Mouse (Mus musculus) liver, embryonic 13.5 days (tissue): ENCODE results near the gene Slc3a1. TPM values are rescaled to one million over a fixed set of nuclear protein-coding genes. Genes with fewer than 3 reads are reported as not detected.

Experiments
- ATAC-seq: fragments of 200-750 bp; cut with Nextera tagmentation; 2 replicates; pipeline ENCODE4 v1.8.0; 2017; ENCODE audit warnings: low read depth, mild to moderate bottlenecking, moderate number of reproducible peaks, moderate library complexity
- DNase-seq: peaks from one replicate; pipeline ENCODE4 v3.0.0; 2022
- H3K27ac ChIP-seq: fragments of 300-500 bp; sonication (generic); 2 replicates; pipeline ENCODE4 v1.5.1; 2015; ENCODE audit warnings: moderate library complexity, mild to moderate bottlenecking, inconsistent platforms
- H3K27me3 ChIP-seq: fragments of 300-500 bp; sonication (generic); 2 replicates; pipeline ENCODE4 v1.6.1; 2015; ENCODE audit warnings: mild to moderate bottlenecking, inconsistent platforms
- H3K36me3 ChIP-seq: fragments of 300-500 bp; sonication (generic); 2 replicates; pipeline ENCODE4 v1.6.1; 2015; ENCODE audit warnings: mild to moderate bottlenecking, inconsistent platforms
- H3K4me1 ChIP-seq: fragments of 300-500 bp; sonication (generic); replicated peaks from 2 replicates; pipeline ENCODE4 v1.6.1; 2015; ENCODE audit warnings: inconsistent platforms
- H3K4me2 ChIP-seq: fragments of 300-500 bp; sonication (generic); 2 replicates; pipeline ENCODE4 v1.6.1; 2015; ENCODE audit warnings: inconsistent platforms, mild to moderate bottlenecking, moderate library complexity
- H3K4me3 ChIP-seq: fragments of 300-500 bp; sonication (generic); replicated peaks from 2 replicates; pipeline ENCODE4 v1.5.1; 2015; ENCODE audit warnings: mild to moderate bottlenecking, inconsistent platforms
- H3K9ac ChIP-seq: fragments of 300-500 bp; sonication (generic); 2 replicates; pipeline ENCODE4 v1.6.1; 2015; ENCODE audit warnings: mild to moderate bottlenecking, inconsistent platforms
- H3K9me3 ChIP-seq: fragments of 300-500 bp; sonication (generic); replicated peaks from 2 replicates; pipeline ENCODE4 v1.6.1; 2016; ENCODE audit warnings: inconsistent platforms
- WGBS: fragments of 180-500 bp; shearing (Covaris S2); methylation state at CpG from one replicate; pipeline ENCODE4 v1.1.7; 2015; ENCODE audit not compliant: insufficient replicate concordance; 5-methylcytosine and 5-hydroxymethylcytosine counted together
- polyA plus RNA-seq: library from polyadenylated mRNA; unstranded; fragments of >200 nt; fragmentation: Nextera tagmentation; extraction: Ambion mirVana; gene quantifications from 2 replicates; pipeline ENCODE4 v1.2.1, GENCODE M21; 2015

Gene Slc3a1
- polyA plus RNA-seq, result 0.18 and 0.54 TPM in 2 replicates

- no peak; the same call in 1 of the 2 replicates for ATAC-seq
- no peak within 1 kb of the TSS for H3K4me3 ChIP-seq
- no peak for DNase-seq
- no peak within 1 kb of the TSS for H3K4me2 ChIP-seq
- no peaks in the 10 kb centered on the region for H3K27me3 ChIP-seq
- 86% methylated on average over 20 of the region's 20 CpGs for WGBS
- H3K9ac ChIP-seq, result no peak within 1 kb of the TSS
- H3K4me1 ChIP-seq, result 0 out of 2 replicates have a peak, but pooled peaks cover 3% of the 10 kb centered on the region
- no peaks in the 10 kb centered on the region for H3K36me3 ChIP-seq
- no peak within 1 kb of the TSS for H3K27ac ChIP-seq
- no peaks in the 10 kb centered on the region for H3K9me3 ChIP-seq
Observed at GRCm38 (mm10) chr17:85028093-85028739, at the start of gene Slc3a1. Gene Slc3a1, plus strand, starts transcription at chr17:85028376.

GRCm38 (mm10) chr17:84981721-84982120 lies 46.5 kb upstream of the Slc3a1 start:
- Histone ChIP-seq H3K4me3 (no peak overlapping the region), H3K4me1 (peaks cover 40% of the 10 kb centered on the region), H3K4me2 (no peak overlapping the region), H3K9me3 (no peaks in the 10 kb centered on the region; the same call in 1 of the 2 replicates), H3K27me3 (no peaks in the 10 kb centered on the region), H3K27ac (no peak overlapping the region), H3K9ac (no peak overlapping the region), H3K36me3 (peaks cover 31% of the 10 kb centered on the region)
- DNase-seq (no peak), ATAC-seq (no peak)
- WGBS, result 68% methylated on average over 1 of the region's 1 CpGs

- peaks cover 23% of the 10 kb centered on the region for H3K36me3 ChIP-seq
- H3K27me3 ChIP-seq, result no peaks in the 10 kb centered on the region
- no peak overlapping the region for H3K4me3 ChIP-seq
- WGBS, result 74% methylated on average over 2 of the region's 2 CpGs
- H3K9ac ChIP-seq, result no peak overlapping the region
- no peak overlapping the region for H3K27ac ChIP-seq
- H3K4me1 ChIP-seq, result peaks cover 47% of the 10 kb centered on the region
- no peaks in the 10 kb centered on the region; the same call in 1 of the 2 replicates for H3K9me3 ChIP-seq
- H3K4me2 ChIP-seq, result no peak overlapping the region
- DNase-seq (no peak), ATAC-seq (peak; percentile 70)
Observed at GRCm38 (mm10) chr17:84982735-84983134, 45.4 kb upstream of the Slc3a1 start.

- no peak for ATAC-seq
- no peak overlapping the region for H3K4me3 ChIP-seq
- no peaks in the 10 kb centered on the region for H3K27me3 ChIP-seq
- no peak for DNase-seq
- H3K9me3 ChIP-seq, result no peaks in the 10 kb centered on the region
- H3K4me1 ChIP-seq, result peaks cover 50% of the 10 kb centered on the region
- H3K9ac ChIP-seq, result no peak overlapping the region
- H3K27ac ChIP-seq, result no peak overlapping the region
- WGBS, result 76% methylated on average over 5 of the region's 5 CpGs
- no peak overlapping the region for H3K4me2 ChIP-seq
- H3K36me3 ChIP-seq, result 0 out of 2 replicates have a peak, but pooled peaks cover 11% of the 10 kb centered on the region
Observed at GRCm38 (mm10) chr17:84986368-84986767, 41.8 kb upstream of the Slc3a1 start.

GRCm38 (mm10) chr17:84987834-84988410 lies 40.3 kb upstream of the Slc3a1 start:
- H3K27me3 ChIP-seq, result no peaks in the 10 kb centered on the region
- H3K27ac ChIP-seq, result no peak overlapping the region
- 74% methylated on average over 3 of the region's 3 CpGs for WGBS
- peaks cover 12% of the 10 kb centered on the region for H3K36me3 ChIP-seq
- H3K4me1 ChIP-seq, result peaks cover 42% of the 10 kb centered on the region
- no peak overlapping the region for H3K4me2 ChIP-seq
- ATAC-seq (peak; percentile 28; the same call in 1 of the 2 replicates), DNase-seq (no peak)
- no peak overlapping the region for H3K4me3 ChIP-seq
- H3K9ac ChIP-seq, result no peak overlapping the region
- no peaks in the 10 kb centered on the region for H3K9me3 ChIP-seq

GRCm38 (mm10) chr17:84988514-84988913 lies 39.7 kb upstream of the Slc3a1 start:
- DNase-seq, result no peak
- ATAC-seq, result no peak; the same call in 1 of the 2 replicates
- Histone ChIP-seq H3K36me3 (peaks cover 18% of the 10 kb centered on the region), H3K4me1 (peaks cover 38% of the 10 kb centered on the region), H3K27ac (no peak overlapping the region), H3K4me2 (no peak overlapping the region), H3K9ac (no peak overlapping the region), H3K4me3 (no peak overlapping the region), H3K9me3 (no peaks in the 10 kb centered on the region), H3K27me3 (no peaks in the 10 kb centered on the region)

- 0 out of 2 replicates have a peak, but pooled peaks cover 8% of the 10 kb centered on the region for H3K4me1 ChIP-seq
- no peaks in the 10 kb centered on the region for H3K9me3 ChIP-seq
- H3K36me3 ChIP-seq, result peaks cover 57% of the 10 kb centered on the region
- no peak overlapping the region for H3K4me3 ChIP-seq
- DNase-seq (no peak), ATAC-seq (no peak)
- WGBS, result 88% methylated on average over 6 of the region's 6 CpGs
- H3K27me3 ChIP-seq, result no peaks in the 10 kb centered on the region
- no peak overlapping the region for H3K9ac ChIP-seq
- no peak overlapping the region for H3K4me2 ChIP-seq
- H3K27ac ChIP-seq, result no peak overlapping the region
Observed at GRCm38 (mm10) chr17:84995844-84996243, 32.3 kb upstream of the Slc3a1 start.

GRCm38 (mm10) chr17:84997639-84998038 lies 30.5 kb upstream of the Slc3a1 start:
- Histone ChIP-seq H3K4me3 (no peak overlapping the region), H3K4me2 (no peak overlapping the region), H3K36me3 (peaks cover 61% of the 10 kb centered on the region), H3K4me1 (0 out of 2 replicates have a peak, but pooled peaks cover 8% of the 10 kb centered on the region), H3K27me3 (no peaks in the 10 kb centered on the region), H3K9me3 (no peaks in the 10 kb centered on the region), H3K9ac (no peak overlapping the region), H3K27ac (no peak overlapping the region)
- DNase-seq (no peak), ATAC-seq (peak; percentile 64)
- WGBS, result 50% methylated on average over 1 of the region's 1 CpGs

- Histone ChIP-seq H3K9ac (no peak overlapping the region), H3K4me3 (no peak overlapping the region), H3K27me3 (no peaks in the 10 kb centered on the region), H3K4me1 (0 out of 2 replicates have a peak, but pooled peaks cover 8% of the 10 kb centered on the region), H3K36me3 (peaks cover 57% of the 10 kb centered on the region), H3K4me2 (no peak overlapping the region), H3K27ac (no peak overlapping the region), H3K9me3 (no peaks in the 10 kb centered on the region)
- 68% methylated on average over 10 of the region's 10 CpGs for WGBS
- ATAC-seq (no peak), DNase-seq (no peak)
Observed at GRCm38 (mm10) chr17:84999636-85000035, 28.5 kb upstream of the Slc3a1 start.

GRCm38 (mm10) chr17:85013485-85013884 lies 14.7 kb upstream of the Slc3a1 start:
- H3K36me3 ChIP-seq, result peaks cover 26% of the 10 kb centered on the region
- H3K9ac ChIP-seq, result no peak overlapping the region
- 89% methylated on average over 6 of the region's 6 CpGs for WGBS
- peaks cover 6% of the 10 kb centered on the region for H3K4me1 ChIP-seq
- H3K4me3 ChIP-seq, result no peak overlapping the region
- no peak overlapping the region for H3K4me2 ChIP-seq
- H3K9me3 ChIP-seq, result no peaks in the 10 kb centered on the region
- DNase-seq (no peak), ATAC-seq (no peak)
- H3K27me3 ChIP-seq, result no peaks in the 10 kb centered on the region
- no peak overlapping the region for H3K27ac ChIP-seq

GRCm38 (mm10) chr17:85014632-85015031 lies 13.5 kb upstream of the Slc3a1 start:
- H3K9ac ChIP-seq, result no peak overlapping the region
- ATAC-seq (no peak), DNase-seq (no peak)
- peaks cover 16% of the 10 kb centered on the region for H3K4me1 ChIP-seq
- H3K9me3 ChIP-seq, result no peaks in the 10 kb centered on the region
- no peak overlapping the region for H3K27ac ChIP-seq
- WGBS, result 94% methylated on average over 3 of the region's 3 CpGs
- no peak overlapping the region for H3K4me2 ChIP-seq
- H3K27me3 ChIP-seq, result no peaks in the 10 kb centered on the region
- peaks cover 26% of the 10 kb centered on the region for H3K36me3 ChIP-seq
- H3K4me3 ChIP-seq, result no peak overlapping the region

- no peak overlapping the region for H3K4me2 ChIP-seq
- H3K9me3 ChIP-seq, result no peaks in the 10 kb centered on the region
- ATAC-seq, result peak; percentile 37
- H3K27ac ChIP-seq, result no peak overlapping the region
- WGBS, result 56% methylated on average over 3 of the region's 3 CpGs
- peaks cover 3% of the 10 kb centered on the region; the same call in 1 of the 2 replicates for H3K36me3 ChIP-seq
- H3K4me3 ChIP-seq, result no peak overlapping the region
- no peaks in the 10 kb centered on the region for H3K27me3 ChIP-seq
- H3K9ac ChIP-seq, result no peak overlapping the region
- peaks cover 16% of the 10 kb centered on the region for H3K4me1 ChIP-seq
- DNase-seq, result no peak
Observed at GRCm38 (mm10) chr17:85018344-85018743, 9.8 kb upstream of the Slc3a1 start.
